Mouse (Mus musculus) heart, embryonic 10.5 days (tissue): Measurements from ENCODE around the gene Clec16a. TPM values are rescaled to one million over a fixed set of nuclear protein-coding genes. Genes with fewer than 3 reads are reported as not detected.
A peak's percentile ranks its signal among the peaks of the same experiment; 100 is the strongest.

Experiments used
- DNase-seq: peaks from one replicate; pipeline ENCODE4 v3.0.0-alpha.2; 2017; ENCODE audit warnings: low spot score
- H3K27ac ChIP-seq: fragments of 300-500 bp; sonication (generic); 2 replicates; pipeline ENCODE4 v1.5.1; 2016; ENCODE audit warnings: mild to moderate bottlenecking
- H3K27me3 ChIP-seq: fragments of 300-500 bp; sonication (generic); 2 replicates; pipeline ENCODE4 v1.6.1; 2016; ENCODE audit warnings: mild to moderate bottlenecking; ENCODE audit not compliant: poor library complexity, insufficient read depth, severe bottlenecking
- H3K36me3 ChIP-seq: fragments of 300-500 bp; sonication (generic); 2 replicates; pipeline ENCODE4 v1.6.1; 2016; ENCODE audit warnings: mild to moderate bottlenecking, moderate library complexity
- H3K4me1 ChIP-seq: fragments of 300-500 bp; sonication (generic); 2 replicates; pipeline ENCODE4 v1.6.1; 2016; ENCODE audit warnings: mild to moderate bottlenecking
- H3K4me3 ChIP-seq: fragments of 300-500 bp; sonication (generic); 2 replicates; pipeline ENCODE4 v1.5.1; 2016; ENCODE audit warnings: mild to moderate bottlenecking, moderate library complexity
- H3K9me3 ChIP-seq: fragments of 300-500 bp; sonication (generic); 2 replicates; pipeline ENCODE4 v1.6.1; 2016; ENCODE audit warnings: mild to moderate bottlenecking, moderate library complexity
- WGBS: fragments of 180-500 bp; shearing (Covaris S2); methylation state at CpG from one replicate; pipeline ENCODE4 v1.1.7; 2016; 5-methylcytosine and 5-hydroxymethylcytosine counted together
- polyA plus RNA-seq: library from polyadenylated mRNA; unstranded; fragments of >200 nt; fragmentation: Nextera tagmentation; extraction: Ambion mirVana; gene quantifications from 2 replicates; pipeline ENCODE4 v1.2.1, GENCODE M21; 2016

The Clec16a gene
- polyA plus RNA-seq, 1 experiment from 2014 or later, result 24.5 TPM

DNA sequence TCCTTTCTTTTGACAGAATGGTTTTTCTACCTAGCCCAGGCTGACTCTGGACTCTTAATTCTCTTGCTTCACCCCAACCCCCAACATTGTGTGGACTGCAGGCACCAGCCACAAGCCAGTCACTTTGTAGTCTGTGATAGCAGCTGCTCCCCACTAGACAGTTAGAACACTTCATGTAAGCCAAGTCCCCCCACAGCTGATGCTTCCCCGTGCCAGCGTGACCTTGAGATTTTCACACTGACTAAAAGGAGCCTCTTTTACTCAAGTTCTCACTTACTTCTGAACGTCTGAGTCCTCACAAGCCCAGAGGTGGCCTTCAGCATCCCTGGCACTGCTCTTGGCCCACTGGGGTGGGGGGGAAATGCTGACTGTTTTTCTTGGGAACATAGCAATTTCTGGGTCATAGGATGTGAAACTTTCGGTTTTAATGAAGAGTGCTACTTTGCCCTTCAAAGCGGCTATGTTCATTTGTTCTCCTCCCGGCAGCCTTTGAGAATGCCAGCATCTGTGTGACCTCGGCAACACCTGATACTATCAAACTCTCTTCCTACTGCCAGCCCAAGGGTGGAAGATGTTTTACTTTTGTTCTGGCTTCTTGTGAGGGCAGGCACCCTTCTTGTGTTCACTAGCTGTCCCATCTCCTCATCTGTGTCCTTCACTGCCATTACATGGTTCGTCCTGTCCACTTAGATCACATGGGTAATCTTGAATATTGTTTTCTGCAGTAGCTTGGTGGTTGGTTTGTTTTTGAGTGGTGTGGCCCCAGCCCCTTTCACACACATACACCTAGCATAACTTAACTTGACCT, 138.3 kb downstream of the Clec16a start:
- 70% methylated on average over 8 of the region's 8 CpGs for WGBS
- Histone ChIP-seq H3K27me3 (no peaks in the 10 kb centered on the region), H3K4me3 (no peak overlapping the region), H3K27ac (no peak overlapping the region), H3K36me3 (no peaks in the 10 kb centered on the region), H3K9me3 (no peaks in the 10 kb centered on the region), H3K4me1 (peaks cover 11% of the 10 kb centered on the region)
- no peak for DNase-seq

DNA sequence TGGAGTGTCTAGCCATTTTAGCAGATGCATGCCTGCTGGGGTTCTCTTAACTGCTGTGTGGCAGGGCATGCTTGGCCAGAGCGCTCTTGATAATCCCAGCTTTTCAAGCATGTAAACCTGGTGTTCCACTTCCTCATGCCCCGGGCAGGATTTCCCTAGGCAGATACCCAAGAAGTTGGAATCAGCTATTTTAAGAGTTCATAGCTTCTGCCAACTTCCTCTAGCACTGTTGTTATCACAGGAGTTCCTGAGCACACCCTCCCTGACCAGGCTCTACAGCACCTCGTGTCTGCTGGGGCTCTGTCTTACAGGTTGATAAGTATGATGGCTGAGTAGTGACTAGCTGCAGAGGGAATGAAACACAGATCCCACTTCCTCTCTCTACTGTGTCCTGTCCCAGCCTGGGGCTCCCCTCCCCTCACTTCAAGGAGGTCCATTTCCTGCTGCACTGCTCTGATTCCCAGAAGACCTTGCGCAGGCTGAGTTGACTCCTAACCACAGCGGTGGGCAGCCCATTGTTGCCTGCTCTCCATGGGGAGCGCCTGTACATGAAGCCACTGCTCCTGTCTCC, 144.7 kb downstream of the Clec16a start:
- Histone ChIP-seq H3K27me3 (0 out of 2 replicates have a peak, but pooled peaks cover 3% of the 10 kb centered on the region), H3K9me3 (no peaks in the 10 kb centered on the region), H3K27ac (peak overlapping the region; percentile 79), H3K36me3 (no peaks in the 10 kb centered on the region), H3K4me1 (peaks cover 33% of the 10 kb centered on the region), H3K4me3 (no peak overlapping the region)
- 50% methylated on average over 6 of the region's 6 CpGs for WGBS
- DNase-seq, result no peak

DNA sequence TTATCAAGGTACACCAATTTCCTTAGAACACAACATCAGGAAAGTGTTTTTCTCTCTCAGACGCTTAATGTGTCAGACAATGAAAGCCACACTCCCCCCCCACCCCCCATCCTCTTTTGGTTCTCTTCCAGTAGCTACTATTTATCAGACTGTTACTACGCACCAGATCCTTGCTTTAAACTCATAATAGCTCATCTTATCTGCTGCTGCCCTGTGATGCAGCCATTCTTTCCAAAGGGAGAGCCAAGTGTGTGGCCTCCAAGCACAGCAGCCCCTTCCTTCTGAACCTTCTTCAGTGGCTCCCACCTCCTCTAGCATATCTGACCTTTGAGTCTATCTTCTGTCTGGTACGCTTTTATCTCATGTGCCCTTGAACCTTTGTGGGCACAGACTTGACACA, 145.3 kb downstream of the Clec16a start:
- no peak for DNase-seq
- Histone ChIP-seq H3K9me3 (no peaks in the 10 kb centered on the region), H3K27ac (peak overlapping the region; percentile 79), H3K27me3 (0 out of 2 replicates have a peak, but pooled peaks cover 3% of the 10 kb centered on the region), H3K4me1 (peaks cover 33% of the 10 kb centered on the region), H3K36me3 (no peaks in the 10 kb centered on the region), H3K4me3 (no peak overlapping the region)
- WGBS, result 34% methylated on average over 3 of the region's 3 CpGs

DNA sequence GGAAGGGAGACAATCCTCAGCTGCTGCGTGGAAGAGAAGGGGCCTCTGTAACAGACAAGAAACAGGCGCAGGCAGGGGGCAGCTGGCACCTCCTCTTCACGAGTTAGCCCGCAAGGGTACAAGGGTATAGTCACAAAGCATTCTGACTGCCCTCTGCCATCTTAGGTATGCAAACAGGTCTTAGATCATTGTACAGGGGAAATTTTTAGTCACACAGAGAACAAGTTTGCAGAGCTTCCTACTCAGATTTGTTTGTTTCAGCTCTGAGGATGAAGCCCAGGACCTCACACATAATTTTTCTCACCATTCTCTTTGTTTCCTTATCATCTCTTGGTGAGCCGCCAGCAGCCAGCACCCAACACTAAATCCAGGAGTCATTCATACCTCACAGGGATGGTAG, 146.6 kb downstream of the Clec16a start:
- 75% methylated on average over 5 of the region's 5 CpGs for WGBS
- no peaks in the 10 kb centered on the region for H3K9me3 ChIP-seq

DNA sequence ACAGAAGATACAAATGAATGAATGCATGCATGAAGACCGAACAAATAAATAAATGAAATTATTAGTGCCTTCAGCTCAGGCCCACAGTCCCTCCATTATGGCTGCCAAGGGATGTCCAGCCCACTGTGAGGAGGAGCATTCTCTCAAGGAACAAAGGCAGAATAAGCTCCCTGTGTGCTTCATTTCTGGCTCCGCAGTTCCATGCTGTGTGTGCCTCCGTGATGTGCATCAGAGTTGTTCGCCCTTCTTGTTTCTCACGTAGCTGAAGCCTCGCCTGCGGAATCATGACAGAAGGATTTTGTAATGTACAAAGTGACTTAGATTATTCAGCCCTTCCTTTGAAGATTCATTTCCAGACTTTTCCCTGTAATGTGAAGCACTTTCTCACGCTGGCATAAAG, 147.7 kb downstream of the Clec16a start:
- no peak for DNase-seq
- 0 out of 2 replicates have a peak, but pooled peaks cover 3% of the 10 kb centered on the region for H3K27me3 ChIP-seq
- 89% methylated on average over 8 of the region's 8 CpGs for whole genome bisulfite sequencing

More for the DNA sequence above, 146.6 kb downstream of the Clec16a start:
- 0 out of 2 replicates have a peak, but pooled peaks cover 3% of the 10 kb centered on the region for H3K27me3 ChIP-seq
- H3K4me1 ChIP-seq, result peaks cover 33% of the 10 kb centered on the region
- no peak for DNase-seq
- no peaks in the 10 kb centered on the region for H3K36me3 ChIP-seq
- peak overlapping the region; percentile 37; the same call in 1 of the 2 replicates for H3K27ac ChIP-seq
- no peak overlapping the region for H3K4me3 ChIP-seq

DNA sequence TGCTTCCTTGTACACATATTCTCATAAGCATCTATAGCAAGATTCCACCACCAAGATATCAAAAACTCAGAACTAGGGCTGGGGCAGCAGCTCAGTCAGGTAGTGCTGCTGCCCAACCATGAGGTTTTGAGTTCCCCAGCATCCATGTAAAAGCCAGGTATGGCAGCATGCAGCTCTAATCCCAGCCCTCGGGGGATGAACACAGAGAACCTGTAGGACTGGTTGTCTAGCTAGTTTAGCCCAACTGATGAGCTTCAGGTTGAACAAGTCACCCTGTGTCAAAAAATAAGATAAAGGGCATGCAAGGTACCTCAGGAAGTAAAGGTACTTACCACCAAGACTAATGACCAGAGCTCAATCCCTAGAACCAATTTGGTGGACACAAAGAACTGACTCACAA, 148.3 kb downstream of the Clec16a start:
- H3K36me3 ChIP-seq, result no peaks in the 10 kb centered on the region
- H3K27me3 ChIP-seq, result 0 out of 2 replicates have a peak, but pooled peaks cover 3% of the 10 kb centered on the region
- H3K27ac ChIP-seq, result no peak overlapping the region
- H3K4me1 ChIP-seq, result peaks cover 49% of the 10 kb centered on the region
- DNase-seq, result no peak
- H3K9me3 ChIP-seq, result no peaks in the 10 kb centered on the region
- 81% methylated on average over 1 of the region's 1 CpGs for WGBS
- H3K4me3 ChIP-seq, result no peak overlapping the region

More for the DNA sequence above, 147.7 kb downstream of the Clec16a start:
- H3K4me3 ChIP-seq, result no peak overlapping the region
- H3K4me1 ChIP-seq, result peaks cover 43% of the 10 kb centered on the region
- H3K27ac ChIP-seq, result no peak overlapping the region
- H3K9me3 ChIP-seq, result no peaks in the 10 kb centered on the region
- H3K36me3 ChIP-seq, result no peaks in the 10 kb centered on the region

DNA sequence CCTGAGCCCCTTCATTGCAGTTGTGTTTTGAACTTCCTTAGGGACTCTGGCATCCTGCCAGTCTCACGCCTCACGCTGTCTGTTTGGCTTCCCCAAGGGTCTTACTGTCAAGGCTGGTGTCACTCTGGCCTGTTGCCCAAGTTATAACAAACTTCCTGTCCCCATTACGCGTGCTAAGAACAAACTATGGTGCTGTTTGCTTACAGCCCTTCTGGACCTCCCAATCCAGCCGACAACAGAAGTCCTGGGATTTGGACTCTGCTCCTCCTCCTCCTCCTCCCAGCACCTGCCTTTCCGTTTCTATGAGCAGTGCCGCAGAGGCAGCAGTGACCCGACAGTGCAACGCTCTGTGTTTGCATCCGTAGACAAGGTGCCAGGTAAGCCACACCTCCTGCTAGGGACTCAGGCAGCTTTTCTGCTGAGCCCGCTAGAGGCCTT, 149.3 kb downstream of the Clec16a start:
- H3K27ac ChIP-seq, result no peak overlapping the region
- peaks cover 48% of the 10 kb centered on the region for H3K4me1 ChIP-seq
- H3K36me3 ChIP-seq, result no peaks in the 10 kb centered on the region
- WGBS, result 55% methylated on average over 11 of the region's 11 CpGs
- H3K27me3 ChIP-seq, result 0 out of 2 replicates have a peak, but pooled peaks cover 3% of the 10 kb centered on the region
- DNase-seq, result no peak
- no peak overlapping the region for H3K4me3 ChIP-seq
- no peaks in the 10 kb centered on the region for H3K9me3 ChIP-seq

DNA sequence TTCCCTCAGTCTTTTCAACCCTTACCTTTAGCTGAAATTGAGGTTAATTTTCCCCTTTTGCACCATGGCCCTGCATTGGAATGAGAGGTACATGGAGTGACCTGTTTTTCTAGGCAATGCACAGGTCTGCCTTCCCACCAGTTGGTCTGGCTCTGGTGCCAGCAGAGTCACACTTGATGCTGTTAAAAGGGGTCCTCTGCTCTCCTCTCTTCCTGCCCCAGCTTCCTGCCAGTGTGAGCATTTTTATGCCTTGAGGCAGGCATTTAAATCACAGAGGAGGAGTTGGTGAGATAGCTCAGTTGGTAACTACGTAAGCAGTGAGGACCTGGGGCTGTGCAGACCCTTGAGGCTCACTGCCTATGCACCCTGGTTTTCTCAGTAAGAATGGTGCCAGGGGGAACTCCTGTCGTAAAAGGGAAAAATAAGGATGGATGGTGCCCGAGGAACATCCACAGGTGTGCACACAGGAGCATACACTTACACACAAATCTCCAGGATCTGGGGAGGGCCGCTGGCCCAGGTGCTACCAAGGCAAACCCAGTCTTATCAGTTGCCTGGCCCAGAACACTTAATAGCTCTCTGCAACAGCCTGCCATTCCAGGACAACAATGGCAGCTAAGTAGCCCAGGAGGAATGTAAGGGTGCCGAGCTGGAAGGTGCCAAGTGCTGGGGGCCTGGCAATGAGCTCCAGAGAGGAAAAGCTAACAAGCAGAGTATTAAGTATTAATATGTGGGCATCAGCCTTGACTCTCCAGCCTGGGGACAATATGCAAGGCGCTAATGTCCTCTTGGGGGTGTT, 152.9 kb downstream of the Clec16a start:
- H3K36me3 ChIP-seq, result no peaks in the 10 kb centered on the region; the same call in 1 of the 2 replicates
- no peak for DNase-seq
- H3K4me1 ChIP-seq, result peaks cover 30% of the 10 kb centered on the region
- 0 out of 2 replicates have a peak, but pooled peaks cover 3% of the 10 kb centered on the region for H3K27me3 ChIP-seq
- no peak overlapping the region for H3K27ac ChIP-seq
- H3K4me3 ChIP-seq, result no peak overlapping the region
- no peaks in the 10 kb centered on the region for H3K9me3 ChIP-seq
- WGBS, result 63% methylated on average over 6 of the region's 6 CpGs

DNA sequence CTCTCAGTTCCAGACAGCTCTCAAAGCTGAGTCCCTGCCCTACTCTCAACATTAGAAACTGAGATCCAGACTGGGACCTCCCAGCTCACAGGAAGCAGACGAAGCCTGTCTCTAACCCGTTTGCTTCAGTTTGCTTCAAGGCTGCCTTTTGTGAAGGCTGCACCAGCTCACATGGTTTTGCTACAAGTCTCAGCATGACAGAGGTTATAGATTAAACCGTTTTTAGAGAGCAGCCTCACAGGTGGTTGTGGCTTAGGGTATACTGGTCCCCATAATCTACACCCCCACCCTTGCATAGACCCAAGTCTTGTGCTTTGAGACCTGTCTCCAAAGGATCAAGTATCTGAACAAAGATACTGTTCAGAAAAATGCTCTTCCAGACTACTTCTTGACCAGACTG, 154.2 kb downstream of the Clec16a start:
- no peak for DNase-seq
- Histone ChIP-seq H3K4me1 (peaks cover 32% of the 10 kb centered on the region), H3K27ac (no peak overlapping the region), H3K9me3 (no peaks in the 10 kb centered on the region), H3K27me3 (0 out of 2 replicates have a peak, but pooled peaks cover 3% of the 10 kb centered on the region), H3K36me3 (no peaks in the 10 kb centered on the region; the same call in 1 of the 2 replicates), H3K4me3 (no peak overlapping the region)
- 72% methylated on average over 3 of the region's 3 CpGs for WGBS

DNA sequence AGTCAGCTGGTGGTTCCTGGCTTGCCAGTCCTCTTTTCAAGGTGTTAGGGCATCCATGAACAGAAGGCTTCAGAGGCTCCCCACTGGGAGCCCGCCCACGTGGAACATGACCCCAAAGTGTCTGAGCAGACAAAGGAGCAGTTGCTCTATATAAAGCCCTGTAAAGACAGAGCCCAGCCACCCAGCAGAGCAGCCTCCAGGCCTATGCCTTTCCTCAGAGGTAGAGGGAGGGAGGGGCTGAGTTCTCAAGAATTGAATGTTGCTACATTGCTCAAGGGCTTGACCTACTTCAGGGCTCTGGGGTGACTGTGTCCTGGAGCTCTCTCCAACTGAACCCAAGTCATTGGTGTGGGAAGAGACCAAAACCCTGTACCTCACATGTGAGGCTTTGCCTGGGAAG, 155.0 kb downstream of the Clec16a start:
- no peaks in the 10 kb centered on the region for H3K9me3 ChIP-seq
- H3K27me3 ChIP-seq, result no peaks in the 10 kb centered on the region
- no peak for DNase-seq
- WGBS, result 63% methylated on average over 2 of the region's 2 CpGs
- H3K4me1 ChIP-seq, result peaks cover 30% of the 10 kb centered on the region
- H3K27ac ChIP-seq, result peak overlapping the region; percentile 10; the same call in 1 of the 2 replicates
- no peak overlapping the region for H3K4me3 ChIP-seq
- H3K36me3 ChIP-seq, result no peaks in the 10 kb centered on the region; the same call in 1 of the 2 replicates

DNA sequence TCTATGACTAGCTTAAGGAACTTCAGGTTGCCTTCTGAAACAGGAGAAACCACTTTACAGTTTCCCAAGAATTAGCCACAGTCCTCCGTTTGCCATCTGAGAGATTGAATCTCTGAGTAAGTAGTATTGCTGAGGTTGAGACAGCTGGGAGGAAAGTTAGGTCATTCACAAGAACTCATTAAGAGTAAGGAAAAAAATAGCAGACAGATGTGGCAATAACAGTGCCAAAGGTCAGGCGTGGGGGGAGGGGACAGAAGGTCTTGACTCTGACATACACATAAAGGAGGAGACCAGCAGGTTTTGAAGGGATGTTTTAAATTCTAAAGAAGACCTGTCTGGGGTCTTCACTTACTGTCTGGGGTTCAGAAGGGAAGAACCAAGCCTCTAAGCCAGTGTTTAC, 157.3 kb downstream of the Clec16a start:
- Histone ChIP-seq H3K9me3 (no peaks in the 10 kb centered on the region), H3K27me3 (no peaks in the 10 kb centered on the region), H3K27ac (no peak overlapping the region), H3K4me1 (peaks cover 24% of the 10 kb centered on the region), H3K4me3 (no peak overlapping the region), H3K36me3 (no peaks in the 10 kb centered on the region; the same call in 1 of the 2 replicates)
- no peak for DNase-seq
- 66% methylated on average over 2 of the region's 2 CpGs for WGBS

DNA sequence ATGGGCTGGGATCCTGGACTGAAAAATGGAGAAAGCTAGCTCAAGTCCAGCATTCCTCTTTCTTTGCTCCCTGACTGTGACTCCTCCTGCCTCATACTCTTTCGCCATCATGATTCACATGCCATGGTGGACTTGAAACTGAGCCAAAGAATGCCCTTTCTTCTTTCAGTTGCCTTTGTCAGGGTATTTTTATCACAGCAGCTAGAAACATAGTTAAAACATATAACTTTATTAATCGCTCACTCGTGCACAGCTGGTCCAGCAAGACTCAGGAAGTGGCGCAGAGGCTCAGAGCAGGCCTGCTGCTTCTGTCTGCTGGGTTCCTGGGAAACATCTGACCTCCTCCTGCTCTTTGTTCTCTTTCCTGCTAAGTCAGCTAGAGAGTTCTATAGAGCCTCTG, 158.8 kb downstream of the Clec16a start:
- WGBS, result 80% methylated on average over 4 of the region's 4 CpGs
- DNase-seq, result no peak
- Histone ChIP-seq H3K27me3 (no peaks in the 10 kb centered on the region), H3K4me3 (no peak overlapping the region), H3K27ac (no peak overlapping the region), H3K4me1 (peaks cover 10% of the 10 kb centered on the region), H3K36me3 (no peaks in the 10 kb centered on the region; the same call in 1 of the 2 replicates), H3K9me3 (no peaks in the 10 kb centered on the region)
